8 mouse cellular contexts compared by ENCODE assay signal in genomic region chr19:56822448-56822836, GRCm38 (mm10). TPM values are rescaled to one million over a fixed set of nuclear protein-coding genes. Genes with fewer than 3 reads are reported as not detected.
DNase-seq lines count a peak whose midpoint lies in the region; ATAC-seq and TF ChIP-seq lines count a peak whose summit lies in the region.

No protein-coding gene starts in this region.

- TF ChIP-seq EP300 in heart, postnatal 0 days (IDR thresholded peaks at IDR 0.05; ENCODE audit: low read depth) = no peak

- peak overlapping the region; percentile 92 for H3K4me3 ChIP-seq in heart, postnatal 0 days (ENCODE audit: low read depth, low read length)
- peak overlapping the region; percentile 93 for H3K4me3 ChIP-seq in bone marrow macrophage, adult 2 months (ENCODE audit: insufficient read depth, low read length)
- peak overlapping the region; percentile 92 for H3K4me3 ChIP-seq in hindbrain, embryonic 16.5 days (ENCODE audit: low read length)
- H3K4me3 ChIP-seq in midbrain, embryonic 15.5 days = peak overlapping the region; percentile 95

- H3K27ac ChIP-seq in heart, postnatal 0 days (ENCODE audit: low read depth) = peak overlapping the region; percentile 83; the same call in 1 of the 2 replicates
- H3K27ac ChIP-seq in bone marrow macrophage, adult 2 months (ENCODE audit: insufficient read depth, low read depth, low read length) = 0 out of 2 replicates have a peak overlapping the region, but pooled peaks have one; percentile 19
- H3K27ac ChIP-seq in hindbrain, embryonic 16.5 days (ENCODE audit: low read depth, low read length) = 0 out of 2 replicates have a peak overlapping the region, but pooled peaks have one; percentile 6
- H3K27ac ChIP-seq in midbrain, embryonic 15.5 days = peak overlapping the region; percentile 90

- no peak for TF ChIP-seq CTCF in heart, postnatal 0 days (IDR thresholded peaks at IDR 0.05; ENCODE audit: low read depth)
- TF ChIP-seq CTCF in bone marrow macrophage, adult 2 months (IDR thresholded peaks at IDR 0.05; ENCODE audit: low read depth, low read length) = no peak

- intact Hi-C loops in heart, postnatal 10 days (cut with DNase I) = no loop called here

- no peak overlapping the region for H3K9ac ChIP-seq in heart, postnatal 0 days (replicated peaks; ENCODE audit: low read depth, low read length)
- peak overlapping the region; percentile 96 for H3K9ac ChIP-seq in hindbrain, embryonic 16.5 days (ENCODE audit: low read depth, low read length)
- H3K9ac ChIP-seq in midbrain, embryonic 15.5 days = peak overlapping the region; percentile 80

- ATAC-seq in heart, postnatal 0 days (ENCODE audit: insufficient read depth, low read depth) = no peak
- ATAC-seq in hindbrain, embryonic 16.5 days = peak; percentile 52
- ATAC-seq in midbrain, embryonic 15.5 days (replicated peaks) = peak; percentile 72

- peak overlapping the region; percentile 61 for H3K4me2 ChIP-seq in heart, postnatal 0 days (ENCODE audit: low read depth, low read length)
- peak overlapping the region; percentile 74 for H3K4me2 ChIP-seq in hindbrain, embryonic 16.5 days (ENCODE audit: low read length)
- peak overlapping the region; percentile 59 for H3K4me2 ChIP-seq in midbrain, embryonic 15.5 days

- DNase-seq in heart, postnatal 0 days (ENCODE audit: low spot score) = no peak
- DNase-seq in heart, postnatal 10 days = no peak
- DNase-seq in left cerebral cortex, adult 8-10 months (ENCODE audit: low spot score in 2 of 2) = no peak
- DNase-seq in gastrocnemius, postnatal 10 days = no peak
- no peak for DNase-seq in kidney, postnatal 10 days

- TF ChIP-seq POLR2A in bone marrow macrophage, adult 2 months (IDR thresholded peaks at IDR 0.05; ENCODE audit: borderline replicate concordance, low read depth, low read length) = no peak

- H3K36me3 ChIP-seq in heart, postnatal 0 days (replicated peaks; ENCODE audit: control insufficient read depth, insufficient read depth, low read length) = no peaks in the 10 kb centered on the region
- H3K36me3 ChIP-seq in hindbrain, embryonic 16.5 days (ENCODE audit: control insufficient read depth, insufficient read depth, low read length) = no peaks in the 10 kb centered on the region
- H3K36me3 ChIP-seq in midbrain, embryonic 15.5 days (replicated peaks) = no peaks in the 10 kb centered on the region

- H3K27me3 ChIP-seq in heart, postnatal 0 days (ENCODE audit: control insufficient read depth, insufficient read depth, low read length) = peaks cover 7% of the 10 kb centered on the region; the same call in 1 of the 2 replicates
- no peaks in the 10 kb centered on the region for H3K27me3 ChIP-seq in hindbrain, embryonic 16.5 days (replicated peaks; ENCODE audit: control insufficient read depth, insufficient read depth, low read length)
- H3K27me3 ChIP-seq in midbrain, embryonic 15.5 days (replicated peaks) = no peaks in the 10 kb centered on the region

- no peaks in the 10 kb centered on the region for H3K9me3 ChIP-seq in heart, postnatal 0 days (replicated peaks; ENCODE audit: control insufficient read depth, low read length)
- H3K9me3 ChIP-seq in hindbrain, embryonic 16.5 days (ENCODE audit: control insufficient read depth, low read length) = no peaks in the 10 kb centered on the region
- H3K9me3 ChIP-seq in midbrain, embryonic 15.5 days = no peaks in the 10 kb centered on the region

- H3K4me1 ChIP-seq in heart, postnatal 0 days (ENCODE audit: control insufficient read depth, insufficient read depth) = peaks cover 30% of the 10 kb centered on the region
- H3K4me1 ChIP-seq in bone marrow macrophage, adult 2 months (ENCODE audit: control insufficient read depth, insufficient read depth, low read length) = peaks cover 18% of the 10 kb centered on the region
- H3K4me1 ChIP-seq in hindbrain, embryonic 16.5 days (ENCODE audit: control insufficient read depth, insufficient read depth, low read depth, low read length) = peaks cover 24% of the 10 kb centered on the region
- H3K4me1 ChIP-seq in midbrain, embryonic 15.5 days = peaks cover 36% of the 10 kb centered on the region

- 20% methylated on average over 10 of the region's 10 CpGs for WGBS in heart, postnatal 0 days
- 17% methylated on average over 10 of the region's 10 CpGs for WGBS in hindbrain, embryonic 16.5 days
- 16% methylated on average over 10 of the region's 10 CpGs for WGBS in midbrain, embryonic 15.5 days

RNA-seq across cellular contexts. Expression of gene Ccdc186, which starts 0.5 kb away (rescaled TPM):
- 12.2 and 18.4 TPM in 2 replicates for total RNA-seq in heart, postnatal 0 days (2014; rRNA removed; ENCODE audit: low replicate concordance)
- 15.1 and 18.1 TPM in 2 replicates for polyA plus RNA-seq in heart, postnatal 0 days (2015; fragmentation: Nextera tagmentation; extraction: Ambion mirVana)
- total RNA-seq in heart, postnatal 10 days (2021) = 10 to 100 TPM; 22.2 to 29.6 TPM
- 18.2 and 22.2 TPM in 2 replicates for polyA plus RNA-seq in bone marrow macrophage, adult 2 months (2012; ENCODE audit: insufficient read depth, insufficient read length, missing spikeins)
- polyA plus RNA-seq in hindbrain, embryonic 16.5 days (2015; fragmentation: Nextera tagmentation; extraction: Ambion mirVana) = 19.1 and 20.2 TPM in 2 replicates
- polyA plus RNA-seq in midbrain, embryonic 15.5 days (2015; fragmentation: Nextera tagmentation; extraction: Ambion mirVana) = 25.3 and 27.3 TPM in 2 replicates
- 10 to 100 TPM; 46.1 to 49.5 (median 46.6) TPM for total RNA-seq in left cerebral cortex, adult 8-10 months (2022)
- total RNA-seq in gastrocnemius, postnatal 10 days (2021) = 10 to 100 TPM; 23.1 to 29.0 TPM

RNA-seq across cellular contexts. Expression of gene Tdrd1, which starts 3.6 kb away (rescaled TPM):
- 0.97 TPM in 1 of 2 replicates, not detected in the other for total RNA-seq in heart, postnatal 0 days (2014; rRNA removed; ENCODE audit: low replicate concordance)
- 0.05 and 0.10 TPM in 2 replicates for polyA plus RNA-seq in heart, postnatal 0 days (2015; fragmentation: Nextera tagmentation; extraction: Ambion mirVana)
- under 1 TPM; 0.07 to 0.10 TPM for total RNA-seq in heart, postnatal 10 days (2021)
- not detected in 2 replicates for polyA plus RNA-seq in bone marrow macrophage, adult 2 months (2012; ENCODE audit: insufficient read depth, insufficient read length, missing spikeins)
- polyA plus RNA-seq in hindbrain, embryonic 16.5 days (2015; fragmentation: Nextera tagmentation; extraction: Ambion mirVana) = 1.3 and 1.4 TPM in 2 replicates
- 0.72 and 0.88 TPM in 2 replicates for polyA plus RNA-seq in midbrain, embryonic 15.5 days (2015; fragmentation: Nextera tagmentation; extraction: Ambion mirVana)
- total RNA-seq in left cerebral cortex, adult 8-10 months (2022) = under 1 TPM; 0.27 to 0.39 (median 0.33) TPM
- total RNA-seq in gastrocnemius, postnatal 10 days (2021) = not detected

RNA-seq across cellular contexts. Expression of gene Vwa2, which starts 51.6 kb away (rescaled TPM):
- 0.11 TPM in 1 of 2 replicates, not detected in the other for total RNA-seq in heart, postnatal 0 days (2014; rRNA removed; ENCODE audit: low replicate concordance)
- polyA plus RNA-seq in heart, postnatal 0 days (2015; fragmentation: Nextera tagmentation; extraction: Ambion mirVana) = not detected in 2 replicates
- not detected for total RNA-seq in heart, postnatal 10 days (2021)
- polyA plus RNA-seq in bone marrow macrophage, adult 2 months (2012; ENCODE audit: insufficient read depth, insufficient read length, missing spikeins) = not detected in 2 replicates
- 0.66 and 0.75 TPM in 2 replicates for polyA plus RNA-seq in hindbrain, embryonic 16.5 days (2015; fragmentation: Nextera tagmentation; extraction: Ambion mirVana)
- 0.56 and 0.62 TPM in 2 replicates for polyA plus RNA-seq in midbrain, embryonic 15.5 days (2015; fragmentation: Nextera tagmentation; extraction: Ambion mirVana)
- under 1 TPM in 1 of 4 experiments, not detected in 3; 0.11 TPM for total RNA-seq in left cerebral cortex, adult 8-10 months (2022)
- not detected for total RNA-seq in gastrocnemius, postnatal 10 days (2021)

Comparison
In these comparisons a context has a peak if more than half of its experiments do, and no peak if none do; other contexts are left out.
1. H3K27ac ChIP-seq: peak in every context shown above with its lines; median percentile 90 in midbrain, embryonic 15.5 days; 83 in heart, postnatal 0 days; 19 in bone marrow macrophage, adult 2 months; 6 in hindbrain, embryonic 16.5 days.